Mouse (Mus musculus) stomach, postnatal 0 days (tissue): ENCODE measurements at regions not wholly inside any gene's neighbourhood (a gene's known extent, or its start where the extent isn't known, plus 50 kb on each side); places are given as distances from the start of the nearest gene placed in this dataset.

Experiments used
- CTCF ChIP-seq: IDR thresholded peaks from 2 replicates; pipeline ENCODE4 v1.5.1; 2016; ENCODE audit warnings: antibody characterized with exemption, low read depth, mild to moderate bottlenecking, moderate library complexity
- EP300 ChIP-seq: optimal IDR thresholded peaks from 2 replicates; pipeline ENCODE3; 2016; ENCODE audit warnings: antibody characterized with exemption

DNA sequence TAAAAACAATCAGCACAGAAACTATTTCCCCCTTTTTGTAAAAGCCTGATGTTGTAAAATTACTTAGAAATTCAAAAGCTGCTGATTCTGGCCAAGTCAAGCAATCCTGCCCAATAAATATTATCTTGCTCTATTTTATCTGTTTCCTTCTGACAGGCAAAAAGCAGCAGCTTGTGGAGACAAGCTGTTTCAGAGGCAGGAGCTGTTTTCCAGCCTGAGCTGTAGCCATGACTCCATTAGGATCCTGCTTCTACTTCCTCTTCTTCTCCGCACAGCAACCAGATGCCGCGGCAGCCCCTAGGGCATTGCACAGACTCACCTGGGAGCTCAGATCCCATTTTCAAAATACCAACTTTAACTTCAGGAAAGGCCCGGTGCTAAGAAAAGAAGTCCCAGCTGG lies 774.8 kb downstream of the Ryr2 start:
- TF ChIP-seq CTCF (no peak), EP300 (no peak)
